Mouse (Mus musculus) limb, embryonic 12.5 days (tissue): ENCODE measurements around the gene Rapgef4. TPM values are rescaled to one million over a fixed set of nuclear protein-coding genes. Genes with fewer than 3 reads are reported as not detected.

Experiments
- ATAC-seq: fragments of 200-750 bp; cut with Nextera tagmentation; 2 replicates; pipeline ENCODE4 v1.8.0; 2017; ENCODE audit warnings: low read depth, moderate TSS enrichment; ENCODE audit not compliant: insufficient number of reproducible peaks, insufficient read depth, low FRiP score, low TSS enrichment
- H3K27ac ChIP-seq: fragments of 300-500 bp; sonication (generic); 2 replicates; pipeline ENCODE4 v1.5.1; 2016; ENCODE audit warnings: mild to moderate bottlenecking, moderate library complexity
- H3K27me3 ChIP-seq: fragments of 300-500 bp; sonication (generic); 2 replicates; pipeline ENCODE4 v1.6.1; 2016; ENCODE audit warnings: mild to moderate bottlenecking, moderate library complexity
- H3K36me3 ChIP-seq: fragments of 300-500 bp; sonication (generic); 2 replicates; pipeline ENCODE4 v1.6.1; 2016; ENCODE audit warnings: mild to moderate bottlenecking, moderate library complexity
- H3K4me1 ChIP-seq: fragments of 300-500 bp; sonication (generic); replicated peaks from 2 replicates; pipeline ENCODE4 v1.6.1; 2016
- H3K4me2 ChIP-seq: fragments of 300-500 bp; sonication (generic); 2 replicates; pipeline ENCODE4 v1.6.1; 2016; ENCODE audit warnings: mild to moderate bottlenecking, moderate library complexity
- H3K4me3 ChIP-seq: fragments of 300-500 bp; sonication (generic); replicated peaks from 2 replicates; pipeline ENCODE4 v1.5.1; 2016; ENCODE audit warnings: mild to moderate bottlenecking
- H3K9ac ChIP-seq: fragments of 300-500 bp; sonication (generic); replicated peaks from 2 replicates; pipeline ENCODE4 v1.6.1; 2016; ENCODE audit warnings: mild to moderate bottlenecking, moderate library complexity
- H3K9me3 ChIP-seq: fragments of 300-500 bp; sonication (generic); 2 replicates; pipeline ENCODE4 v1.6.1; 2016; ENCODE audit warnings: mild to moderate bottlenecking, moderate library complexity
- WGBS: fragments of 180-500 bp; shearing (Covaris S2); methylation state at CpG from one replicate; pipeline ENCODE4 v1.1.7; 2016; 5-methylcytosine and 5-hydroxymethylcytosine counted together
- polyA plus RNA-seq: library from polyadenylated mRNA; unstranded; fragments of >200 nt; fragmentation: Nextera tagmentation; extraction: Ambion mirVana; gene quantifications from 2 replicates; pipeline ENCODE4 v1.2.1, GENCODE M21; 2016

Rapgef4 gene
- polyA plus RNA-seq, 1 experiment from 2014 or later, result 2.1 TPM

- ATAC-seq, result no peak
- Histone ChIP-seq H3K27me3 (no peaks in the 10 kb centered on the region), H3K4me1 (peaks cover 19% of the 10 kb centered on the region; the same call in 1 of the 2 replicates), H3K9me3 (no peaks in the 10 kb centered on the region), H3K4me3 (no peak overlapping the region), H3K27ac (no peak overlapping the region), H3K36me3 (no peaks in the 10 kb centered on the region), H3K4me2 (no peak overlapping the region), H3K9ac (no peak overlapping the region)
- 57% methylated on average over 9 of the region's 9 CpGs for whole genome bisulfite sequencing
Observed at GRCm38 (mm10) chr2:72169451-72170100, 188.5 kb downstream of the Rapgef4 start.

GRCm38 (mm10) chr2:72170546-72170945 lies 189.5 kb downstream of the Rapgef4 start:
- Histone ChIP-seq H3K9ac (no peak overlapping the region), H3K27me3 (no peaks in the 10 kb centered on the region), H3K27ac (no peak overlapping the region), H3K4me1 (peaks cover 19% of the 10 kb centered on the region; the same call in 1 of the 2 replicates), H3K9me3 (no peaks in the 10 kb centered on the region), H3K36me3 (no peaks in the 10 kb centered on the region), H3K4me3 (no peak overlapping the region), H3K4me2 (no peak overlapping the region)
- 81% methylated on average over 8 of the region's 8 CpGs for WGBS
- ATAC-seq, result no peak

GRCm38 (mm10) chr2:72171204-72171603 lies 190.2 kb downstream of the Rapgef4 start:
- Histone ChIP-seq H3K9me3 (no peaks in the 10 kb centered on the region), H3K27ac (no peak overlapping the region), H3K4me3 (no peak overlapping the region), H3K27me3 (no peaks in the 10 kb centered on the region), H3K9ac (no peak overlapping the region), H3K4me1 (peaks cover 23% of the 10 kb centered on the region), H3K4me2 (no peak overlapping the region), H3K36me3 (no peaks in the 10 kb centered on the region)
- 88% methylated on average over 5 of the region's 5 CpGs for WGBS
- ATAC-seq, result no peak

DNA sequence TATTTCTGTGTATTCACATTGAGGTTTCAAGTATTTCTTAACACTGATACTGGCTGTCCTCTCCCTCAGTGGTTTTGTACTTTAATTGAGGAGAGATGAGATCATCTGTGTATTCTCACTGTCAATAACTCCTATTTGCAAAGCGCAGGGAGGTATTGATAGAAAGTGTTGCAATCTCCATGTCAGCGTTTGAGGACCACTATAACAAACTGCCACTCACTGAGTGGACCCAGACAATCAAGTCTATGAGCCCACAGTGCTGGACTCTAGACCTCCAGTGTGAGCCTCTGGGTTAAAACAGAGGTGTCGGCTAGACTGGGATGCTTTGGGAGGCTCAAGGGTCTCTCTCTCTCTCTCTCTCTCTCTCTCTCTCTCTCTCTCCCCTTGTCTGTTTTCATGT lies 192.0 kb downstream of the Rapgef4 start:
- ATAC-seq, result no peak
- H3K27me3 ChIP-seq, result no peaks in the 10 kb centered on the region

DNA sequence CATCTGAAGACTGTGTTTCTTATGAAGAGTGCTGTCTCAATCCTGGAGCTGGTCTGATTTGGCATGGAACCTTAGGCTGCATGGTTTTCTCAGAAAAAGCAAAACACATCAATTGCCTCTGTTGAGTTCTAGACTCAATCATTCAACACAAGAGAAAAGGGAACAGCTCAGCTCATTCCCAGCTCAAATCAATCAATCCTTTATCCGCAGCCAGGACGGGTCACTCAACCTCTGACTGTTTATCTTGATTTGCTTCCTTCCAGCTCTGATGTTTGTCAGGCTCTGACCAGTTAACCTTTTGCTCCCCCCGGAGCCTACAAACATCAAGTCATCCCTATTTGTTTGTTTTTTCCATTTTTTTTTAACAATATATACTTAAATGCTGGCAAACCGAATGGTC lies 192.8 kb downstream of the Rapgef4 start:
- H3K9ac ChIP-seq, result no peak overlapping the region
- WGBS, result 43% methylated on average over 4 of the region's 4 CpGs
- H3K4me1 ChIP-seq, result peaks cover 12% of the 10 kb centered on the region
- H3K4me2 ChIP-seq, result no peak overlapping the region
- H3K9me3 ChIP-seq, result no peaks in the 10 kb centered on the region
- ATAC-seq, result no peak
- H3K4me3 ChIP-seq, result no peak overlapping the region
- no peaks in the 10 kb centered on the region for H3K36me3 ChIP-seq
- H3K27ac ChIP-seq, result no peak overlapping the region
- no peaks in the 10 kb centered on the region for H3K27me3 ChIP-seq

More for the DNA sequence above, 192.0 kb downstream of the Rapgef4 start:
- WGBS, result 82% methylated on average over 3 of the region's 3 CpGs
- Histone ChIP-seq H3K9me3 (no peaks in the 10 kb centered on the region), H3K36me3 (no peaks in the 10 kb centered on the region), H3K27ac (no peak overlapping the region), H3K9ac (no peak overlapping the region), H3K4me2 (no peak overlapping the region), H3K4me3 (no peak overlapping the region), H3K4me1 (peaks cover 19% of the 10 kb centered on the region)

DNA sequence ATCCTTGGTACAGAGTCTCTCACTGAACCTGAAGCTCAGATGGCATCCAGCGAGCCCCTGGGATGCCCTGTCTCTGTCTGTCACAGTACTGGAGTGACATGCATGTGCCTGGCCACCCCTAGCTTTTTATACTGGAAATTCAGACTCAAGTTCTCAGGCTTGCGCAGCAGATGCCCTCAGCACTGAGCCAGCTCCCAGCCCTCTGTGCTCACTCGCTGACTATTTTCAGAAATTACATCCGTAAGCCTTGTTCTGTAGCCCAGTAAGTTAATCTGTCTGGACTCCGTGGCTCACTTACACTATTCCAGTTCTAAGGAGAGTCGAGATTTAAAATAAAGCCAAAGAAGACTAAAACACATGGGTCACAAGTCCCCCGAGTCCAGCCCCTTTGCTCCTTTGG lies 194.5 kb downstream of the Rapgef4 start:
- no peak overlapping the region for H3K4me3 ChIP-seq
- peaks cover 5% of the 10 kb centered on the region for H3K4me1 ChIP-seq
- H3K4me2 ChIP-seq, result no peak overlapping the region
- no peaks in the 10 kb centered on the region for H3K36me3 ChIP-seq
- no peaks in the 10 kb centered on the region for H3K9me3 ChIP-seq
- no peak for ATAC-seq
- WGBS, result 75% methylated on average over 7 of the region's 7 CpGs
- no peaks in the 10 kb centered on the region for H3K27me3 ChIP-seq
- H3K27ac ChIP-seq, result no peak overlapping the region
- no peak overlapping the region for H3K9ac ChIP-seq

DNA sequence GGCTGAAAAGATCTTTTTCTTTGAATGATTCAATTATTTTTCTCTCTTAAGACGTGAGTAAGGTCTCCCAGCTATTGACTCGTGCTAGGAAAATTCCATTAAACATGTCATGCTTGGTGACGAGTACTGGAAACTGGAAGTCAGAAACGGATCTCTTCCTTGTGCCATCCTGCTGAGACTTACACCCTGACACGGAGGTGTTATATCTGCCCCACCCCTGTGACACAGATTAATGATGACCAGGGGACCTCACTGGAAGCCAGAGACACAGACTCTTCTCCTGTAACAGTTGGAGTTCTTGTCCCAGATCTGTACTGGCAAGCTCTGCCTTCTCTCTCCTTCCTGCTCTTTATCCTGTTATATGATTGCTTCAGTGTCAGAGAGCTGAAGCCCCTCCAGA lies 194.9 kb downstream of the Rapgef4 start:
- H3K4me2 ChIP-seq, result no peak overlapping the region
- no peak overlapping the region for H3K27ac ChIP-seq
- 24% methylated on average over 5 of the region's 5 CpGs for WGBS
- H3K27me3 ChIP-seq, result no peaks in the 10 kb centered on the region
- no peak overlapping the region for H3K9ac ChIP-seq
- H3K9me3 ChIP-seq, result no peaks in the 10 kb centered on the region
- no peak overlapping the region for H3K4me3 ChIP-seq
- no peaks in the 10 kb centered on the region for H3K36me3 ChIP-seq
- H3K4me1 ChIP-seq, result peaks cover 5% of the 10 kb centered on the region
- no peak for ATAC-seq

- Histone ChIP-seq H3K9me3 (no peaks in the 10 kb centered on the region), H3K4me2 (no peak overlapping the region), H3K9ac (no peak overlapping the region), H3K27me3 (no peaks in the 10 kb centered on the region), H3K4me3 (no peak overlapping the region), H3K36me3 (no peaks in the 10 kb centered on the region), H3K4me1 (peaks cover 5% of the 10 kb centered on the region), H3K27ac (no peak overlapping the region)
- no peak for ATAC-seq
- 70% methylated on average over 6 of the region's 6 CpGs for WGBS
Observed at GRCm38 (mm10) chr2:72177214-72178023, 196.4 kb downstream of the Rapgef4 start.

DNA sequence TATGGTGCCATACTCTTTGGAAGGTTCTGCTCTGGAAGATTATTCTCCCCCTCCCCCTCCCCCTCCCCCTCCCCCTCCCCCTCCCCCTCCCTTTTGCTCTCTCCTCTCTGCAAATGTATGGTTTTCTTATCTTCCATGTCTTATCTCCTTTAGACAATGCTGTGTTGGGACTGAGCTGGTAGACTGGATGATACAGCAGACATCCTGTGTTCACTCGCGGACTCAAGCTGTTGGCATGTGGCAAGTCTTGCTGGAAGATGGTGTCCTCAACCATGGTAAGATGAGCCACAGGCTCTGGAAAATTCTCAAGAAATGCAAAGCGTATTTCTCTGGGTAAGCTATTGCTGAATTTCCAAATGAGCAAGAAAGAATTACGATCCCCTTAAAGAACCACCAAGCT lies 197.0 kb downstream of the Rapgef4 start:
- WGBS, result 96% methylated on average over 4 of the region's 4 CpGs
- H3K4me3 ChIP-seq, result no peak overlapping the region
- H3K9me3 ChIP-seq, result no peaks in the 10 kb centered on the region
- no peak for ATAC-seq
- H3K9ac ChIP-seq, result no peak overlapping the region
- no peak overlapping the region for H3K27ac ChIP-seq
- peaks cover 5% of the 10 kb centered on the region for H3K4me1 ChIP-seq
- H3K36me3 ChIP-seq, result no peaks in the 10 kb centered on the region
- no peak overlapping the region for H3K4me2 ChIP-seq
- no peaks in the 10 kb centered on the region for H3K27me3 ChIP-seq

DNA sequence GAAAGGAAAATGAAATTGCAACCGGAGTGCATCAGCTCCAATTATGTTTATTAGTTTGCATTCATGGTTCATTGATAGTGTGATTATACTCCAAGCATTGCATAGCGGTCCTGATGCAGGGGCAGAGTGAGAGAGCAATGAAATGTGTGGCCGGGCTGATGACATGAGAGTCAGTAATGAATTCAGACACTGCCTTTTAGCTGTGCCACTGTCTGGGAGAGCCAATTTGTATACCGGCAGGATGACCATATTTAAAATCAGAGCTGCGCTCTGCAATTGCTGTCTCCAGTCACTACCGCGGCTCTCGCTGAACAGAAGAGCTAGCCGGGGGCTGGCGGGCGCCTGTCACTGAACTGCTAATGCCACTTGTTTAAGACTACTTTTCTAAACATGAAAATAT lies 197.5 kb downstream of the Rapgef4 start:
- no peak overlapping the region for H3K4me2 ChIP-seq
- no peaks in the 10 kb centered on the region for H3K9me3 ChIP-seq
- no peaks in the 10 kb centered on the region for H3K36me3 ChIP-seq
- no peaks in the 10 kb centered on the region for H3K27me3 ChIP-seq
- H3K9ac ChIP-seq, result no peak overlapping the region
- H3K4me1 ChIP-seq, result peaks cover 5% of the 10 kb centered on the region
- no peak overlapping the region for H3K27ac ChIP-seq
- no peak for ATAC-seq
- H3K4me3 ChIP-seq, result no peak overlapping the region
- WGBS, result 91% methylated on average over 11 of the region's 11 CpGs

- no peak overlapping the region for H3K9ac ChIP-seq
- H3K4me2 ChIP-seq, result no peak overlapping the region
- no peak overlapping the region for H3K4me3 ChIP-seq
- ATAC-seq, result no peak
- H3K27ac ChIP-seq, result no peak overlapping the region
- H3K36me3 ChIP-seq, result no peaks in the 10 kb centered on the region
- H3K4me1 ChIP-seq, result peaks cover 5% of the 10 kb centered on the region
- no peaks in the 10 kb centered on the region for H3K27me3 ChIP-seq
- no peaks in the 10 kb centered on the region for H3K9me3 ChIP-seq
- 91% methylated on average over 15 of the region's 15 CpGs for WGBS
Observed at GRCm38 (mm10) chr2:72179600-72180301, 198.7 kb downstream of the Rapgef4 start.
